Mouse (Mus musculus): ENCODE data around the gene Cep68.
"Not testable (repeated sequence)": the region's sequence is repeated elsewhere in the genome, so short reads cannot be mapped to it uniquely, and the experiment has no call there.

Cep68 gene

DNA sequence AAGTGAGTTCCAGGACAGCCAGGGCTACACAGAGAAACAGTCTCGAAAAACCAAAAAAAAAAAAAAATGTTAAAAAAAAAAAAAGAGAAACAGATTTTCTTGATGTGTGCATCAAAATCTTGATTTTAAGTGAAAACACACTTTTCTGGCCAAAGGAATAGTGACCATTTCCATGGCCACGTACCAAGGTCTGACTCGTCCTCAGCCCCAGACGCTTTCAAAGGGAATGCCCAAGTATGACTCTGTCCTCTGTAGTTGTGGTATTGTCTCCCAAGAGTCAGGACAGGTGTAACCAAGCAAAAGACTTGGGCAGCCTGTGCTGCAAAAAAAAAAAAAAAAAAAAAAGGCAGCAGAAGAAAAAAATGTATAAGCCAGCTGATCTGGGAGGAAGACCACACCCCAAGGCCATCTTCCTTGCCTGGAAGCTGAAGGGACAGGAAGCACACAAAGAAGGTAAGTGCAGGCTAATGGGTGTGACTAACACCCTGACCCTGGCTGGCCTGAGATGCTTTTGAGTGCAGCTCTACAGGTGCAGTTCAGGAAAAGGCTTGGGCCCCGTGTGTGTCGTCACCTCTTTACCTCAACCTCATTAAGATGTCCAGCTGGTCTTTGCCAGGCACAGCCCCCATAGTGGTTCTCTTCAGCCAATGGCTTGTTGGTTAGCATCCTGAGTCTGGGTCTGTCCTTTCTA is 6.7 kb downstream of the Cep68 start:
- DNase-seq (ENCODE audit: low spot score in 2 of 2), result no peak

GRCm38 (mm10) chr11:20241311-20241710 is 7.9 kb downstream of the Cep68 start:
- DNase-seq (ENCODE audit: low spot score in 2 of 2), result no peak

DNA sequence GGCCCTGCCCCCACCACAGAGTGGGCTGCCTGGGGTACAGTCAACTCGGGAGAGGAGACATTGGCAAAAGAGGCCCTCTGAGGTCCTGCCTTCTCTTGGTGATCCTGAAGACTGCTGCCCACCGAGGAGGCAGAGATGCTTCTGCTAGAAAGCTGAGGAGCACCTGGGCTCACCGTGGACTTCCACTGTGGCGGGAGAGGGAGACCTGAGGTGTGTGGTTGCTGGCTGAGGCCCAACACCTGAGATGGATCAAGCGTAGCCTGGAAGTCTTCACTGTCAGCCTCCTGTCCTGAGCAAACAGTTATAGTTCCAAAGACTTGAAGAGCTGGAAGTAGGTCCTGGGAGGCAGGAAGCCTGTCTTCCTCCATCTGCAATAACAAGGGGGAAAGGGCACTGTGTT is 8.9 kb downstream of the Cep68 start:
- no peak for DNase-seq (ENCODE audit: low spot score in 2 of 2)

DNA sequence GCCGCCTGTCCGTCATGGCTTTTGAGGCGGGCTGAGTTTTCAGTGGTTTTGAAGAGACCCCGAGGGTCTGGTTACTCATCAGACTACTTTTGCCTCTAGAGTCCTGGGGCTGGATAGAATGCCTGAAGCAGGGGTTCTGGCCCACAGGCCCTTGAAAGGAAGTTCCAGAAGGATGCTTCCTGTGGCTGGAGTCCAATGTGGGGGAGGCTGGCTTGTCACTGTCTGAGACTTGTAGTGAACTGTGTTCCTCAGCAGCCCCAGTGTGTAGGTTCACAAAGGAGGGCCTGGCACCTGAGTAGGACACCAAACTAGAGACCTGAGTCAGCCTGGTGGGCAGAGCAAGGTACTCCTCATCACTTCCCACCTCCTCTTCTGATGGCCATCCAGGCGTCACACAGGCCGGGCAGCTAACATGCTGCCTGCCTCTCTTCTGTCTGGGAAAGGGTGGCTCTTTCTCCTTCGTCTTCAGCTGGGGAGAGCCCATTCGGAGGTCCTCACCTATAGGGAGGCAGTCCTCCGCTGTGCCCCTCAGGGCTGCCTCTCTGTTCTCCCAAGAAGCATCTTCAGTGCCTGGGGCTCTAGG is 9.9 kb downstream of the Cep68 start:
- no peak for DNase-seq (ENCODE audit: low spot score in 2 of 2)

DNA sequence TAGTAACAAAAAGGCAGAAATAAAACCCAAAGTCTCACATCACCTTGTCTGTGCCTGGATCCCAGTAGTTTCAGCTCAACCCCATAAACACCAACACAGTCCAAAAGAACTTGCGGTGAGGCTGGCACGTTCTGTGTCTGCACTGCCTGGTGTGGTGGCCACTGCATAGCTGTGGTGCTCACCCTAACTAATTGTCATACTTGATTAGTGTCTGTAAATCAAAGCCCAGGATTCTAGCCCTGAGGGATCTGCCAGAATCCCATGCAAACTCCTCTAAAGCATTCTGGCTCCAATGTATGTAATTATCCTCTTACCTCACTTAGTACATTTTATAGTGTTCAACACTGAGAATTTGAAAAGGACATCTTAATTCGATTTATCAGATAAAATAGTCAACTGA is 11.3 kb downstream of the Cep68 start:
- no peak for DNase-seq (ENCODE audit: low spot score in 2 of 2)

DNA sequence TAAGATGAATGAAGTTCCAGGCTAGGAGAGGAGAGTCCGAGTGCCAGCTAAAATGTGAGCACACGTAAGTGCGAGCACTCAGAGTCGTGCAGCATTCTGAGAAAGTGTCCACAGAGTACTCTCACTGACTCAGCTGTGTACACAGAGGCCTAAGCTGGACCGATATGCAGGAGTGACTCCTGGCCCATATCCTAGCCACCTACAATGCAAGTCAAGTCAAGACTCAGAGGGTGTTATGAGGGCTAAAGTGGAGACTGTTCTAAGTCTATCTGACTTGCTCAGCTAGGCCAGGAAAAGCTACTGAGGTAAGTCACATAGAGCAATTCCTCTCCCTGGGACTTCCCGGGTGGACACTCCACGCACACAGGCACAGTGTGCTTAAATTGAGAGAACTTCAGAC is 12.2 kb downstream of the Cep68 start:
- no peak for DNase-seq (ENCODE audit: low spot score in 2 of 2)

DNA sequence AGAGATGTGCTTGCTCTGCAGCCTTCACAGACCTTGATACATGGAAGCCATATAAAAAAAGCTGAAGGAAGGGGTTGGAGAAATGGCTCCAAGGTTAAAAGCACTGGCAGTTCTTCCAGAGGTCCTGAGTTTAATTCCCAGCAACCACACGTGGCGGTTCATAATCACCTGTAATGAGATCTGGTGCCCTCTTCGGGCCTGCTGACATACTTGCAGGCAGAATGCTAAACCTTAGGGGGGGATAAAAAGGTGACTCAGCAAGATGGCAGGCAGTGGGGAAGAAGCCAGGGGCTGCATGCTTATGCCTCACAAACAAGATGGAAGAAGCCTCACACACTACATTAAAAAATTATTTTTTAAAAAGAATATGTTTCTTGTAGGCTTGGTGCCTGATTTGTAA is 15.0 kb downstream of the Cep68 start:
- no peak for DNase-seq (ENCODE audit: low spot score in 2 of 2)

- no peak for DNase-seq (ENCODE audit: low spot score in 2 of 2)
Observed at GRCm38 (mm10) chr11:20232016-20232755, 17.0 kb downstream of the Cep68 start.

GRCm38 (mm10) chr11:20231128-20231878 is 17.9 kb downstream of the Cep68 start:
- peak; percentile 62 to 63 for DNase-seq (ENCODE audit: low spot score in 2 of 2)

DNA sequence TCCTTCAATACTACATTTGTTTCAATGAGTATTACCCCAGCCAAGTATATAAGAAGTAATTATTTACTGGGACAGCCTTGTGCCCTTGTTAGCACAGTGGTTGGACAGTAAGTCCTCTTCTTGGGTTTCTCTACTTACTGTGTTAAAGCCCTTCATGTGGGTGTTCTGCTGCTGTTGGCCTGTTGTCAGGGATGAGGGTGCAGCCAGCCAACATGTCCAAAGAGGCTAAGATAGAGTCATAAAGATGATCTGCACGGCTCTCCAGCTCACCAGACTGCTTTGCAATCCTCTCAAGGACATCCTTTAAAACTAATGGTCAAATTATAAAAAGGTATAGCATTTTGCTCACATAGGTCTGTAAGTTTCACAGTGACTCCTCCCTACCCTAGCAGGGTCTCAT is 18.9 kb downstream of the Cep68 start:
- DNase-seq (ENCODE audit: low spot score in 2 of 2), result no peak

DNA sequence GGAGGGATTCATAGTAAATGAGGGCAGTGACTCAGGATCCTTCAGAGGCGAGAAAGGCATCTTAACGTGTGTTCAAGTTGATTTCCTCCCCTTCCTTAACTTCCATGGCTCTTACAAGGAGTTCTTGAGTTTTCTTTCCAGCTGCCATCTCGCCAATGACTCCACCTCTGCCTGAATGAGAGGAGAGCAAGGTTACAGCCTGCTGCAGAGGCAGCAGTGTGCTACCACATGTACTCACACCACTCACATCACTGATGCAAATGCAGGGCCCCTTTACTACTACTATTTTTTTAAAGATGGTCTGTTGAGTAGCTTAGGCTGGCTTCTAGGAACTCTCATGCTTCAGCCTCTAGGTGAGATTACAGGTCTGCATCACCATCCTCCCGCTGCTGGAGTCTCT is 19.9 kb downstream of the Cep68 start:
- DNase-seq (ENCODE audit: low spot score in 2 of 2), result no peak

GRCm38 (mm10) chr11:20228666-20229065 is 20.6 kb downstream of the Cep68 start:
- DNase-seq (ENCODE audit: low spot score in 2 of 2), result no peak

GRCm38 (mm10) chr11:20225938-20226337 is 23.3 kb downstream of the Cep68 start:
- DNase-seq (ENCODE audit: low spot score in 2 of 2), result no peak

- no peak for DNase-seq (ENCODE audit: low spot score in 2 of 2)
Observed at GRCm38 (mm10) chr11:20224196-20224595, 25.0 kb downstream of the Cep68 start.

- not testable (repeated sequence) for DNase-seq (ENCODE audit: low spot score in 2 of 2)
Observed at GRCm38 (mm10) chr11:20221671-20222070, 27.6 kb downstream of the Cep68 start.

DNA sequence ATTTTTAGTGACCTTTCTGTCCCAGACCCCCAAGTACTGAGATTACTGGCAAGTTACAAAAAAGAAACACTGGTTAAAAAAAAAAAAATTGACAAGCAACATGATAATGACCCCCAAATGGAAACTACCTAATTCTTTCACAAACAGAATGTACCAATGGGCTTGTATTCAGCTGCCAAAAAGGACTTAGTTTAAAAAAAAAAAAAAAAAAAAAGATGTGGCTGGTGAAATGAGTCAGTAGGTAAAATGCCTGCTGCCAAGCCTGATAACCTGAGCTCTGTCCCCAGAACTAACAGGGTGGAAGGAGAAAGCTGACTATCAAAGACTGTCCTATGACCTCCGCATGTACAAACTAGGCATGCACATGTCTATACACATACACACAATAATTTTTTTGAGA is 32.0 kb downstream of the Cep68 start:
- no peak for DNase-seq (ENCODE audit: low spot score in 2 of 2)

DNA sequence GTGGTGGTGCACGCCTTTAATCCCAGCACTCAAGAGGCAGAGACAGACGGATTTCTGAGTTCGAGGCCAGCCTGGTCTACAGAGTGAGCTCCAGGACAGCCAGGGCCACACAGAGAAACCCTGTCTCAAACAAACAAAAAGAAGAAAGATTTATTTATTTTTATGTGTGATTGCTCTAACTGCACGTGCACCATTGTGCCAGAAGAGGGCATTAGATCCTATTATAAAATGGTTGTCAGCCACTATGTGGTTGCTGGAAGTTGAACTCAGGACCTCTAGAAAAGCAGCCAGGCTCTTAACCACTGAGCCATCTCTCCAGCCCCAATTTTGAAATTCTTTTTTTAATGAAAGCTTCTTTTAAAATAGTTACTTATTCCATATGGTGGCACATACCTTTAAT is 32.8 kb downstream of the Cep68 start:
- no peak for DNase-seq (ENCODE audit: low spot score in 2 of 2)

GRCm38 (mm10) chr11:20214779-20215178 is 34.5 kb downstream of the Cep68 start:
- no peak for DNase-seq (ENCODE audit: low spot score in 2 of 2)

GRCm38 (mm10) chr11:20211838-20212237 is 37.4 kb downstream of the Cep68 start:
- DNase-seq (ENCODE audit: low spot score in 2 of 2), result no peak

DNA sequence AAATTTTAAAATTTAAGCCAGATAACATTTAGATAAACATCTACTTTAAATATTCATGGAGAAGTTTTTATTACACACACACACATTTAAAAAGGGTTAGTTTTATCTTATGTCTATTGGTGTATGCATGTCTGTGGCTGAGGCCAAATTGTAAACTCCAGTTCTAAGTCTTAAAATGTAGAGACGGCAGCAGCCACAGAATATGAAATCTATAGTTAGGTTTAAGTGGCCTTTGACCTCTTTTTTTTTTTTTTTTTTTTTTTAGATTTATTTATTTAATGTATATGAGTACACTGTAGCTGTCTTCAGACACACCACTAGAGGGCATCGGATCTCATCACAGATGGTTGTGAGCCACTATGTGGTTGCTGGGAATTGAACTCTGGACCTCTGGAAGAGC is 41.6 kb downstream of the Cep68 start:
- DNase-seq (ENCODE audit: low spot score in 2 of 2), result no peak

GRCm38 (mm10) chr11:20206626-20207223 is 42.5 kb downstream of the Cep68 start:
- no peak for DNase-seq (ENCODE audit: low spot score in 2 of 2)

DNA sequence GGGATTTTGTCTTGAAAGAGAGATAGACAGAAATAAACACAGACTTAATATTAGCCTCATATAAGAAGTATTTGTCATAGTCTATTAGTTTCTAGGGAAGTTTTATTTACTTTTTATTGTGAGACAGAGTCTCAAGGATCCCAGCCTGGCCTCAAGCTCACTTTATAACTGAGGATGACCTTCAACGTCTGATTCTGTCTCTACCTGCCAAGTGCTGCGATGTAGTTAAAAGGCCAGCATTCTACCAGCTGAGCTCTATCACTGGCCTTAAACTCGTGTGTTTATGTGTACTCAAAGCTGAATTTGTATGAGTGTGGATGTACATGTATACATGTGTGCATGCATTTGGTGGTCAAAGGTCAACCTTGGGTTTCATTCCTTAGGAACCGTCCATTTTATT is 43.7 kb downstream of the Cep68 start:
- DNase-seq (ENCODE audit: low spot score in 2 of 2), result no peak
